ENCODE assay signal across 25 mouse cellular contexts in genomic region chr6:50418951-50419350, GRCm38 (mm10). TPM values are rescaled to one million over a fixed set of nuclear protein-coding genes. Genes with fewer than 3 reads are reported as not detected.
DNase-seq lines count a peak whose midpoint lies in the region; ATAC-seq lines count a peak whose summit lies in the region.
"Had no signal": no experiment of that assay in that cellular context is flagged by ENCODE, and none has a peak within 500 bp of the region (broad histone marks: within the 10 kb centered on the region; RNA-seq: fewer than 3 reads in every experiment).

No protein-coding gene starts in this region.

- no peak overlapping the region for H3K4me2 ChIP-seq in intestine, embryonic 16.5 days (ENCODE audit: low read depth, low read length)
- no peak overlapping the region for H3K4me2 ChIP-seq in kidney, embryonic 15.5 days
- no peak overlapping the region for H3K4me2 ChIP-seq in forebrain, embryonic 14.5 days (ENCODE audit: low read length)
- H3K4me2 ChIP-seq: embryonic facial prominence, embryonic 13.5 days; hindbrain, embryonic 14.5 days; lung, embryonic 15.5 days; midbrain, embryonic 11.5 days; neural tube, embryonic 13.5 days had no signal

- no peak overlapping the region for H3K9ac ChIP-seq in intestine, embryonic 16.5 days (ENCODE audit: low read depth, low read length)
- no peak overlapping the region for H3K9ac ChIP-seq in kidney, embryonic 15.5 days
- H3K9ac ChIP-seq in forebrain, embryonic 14.5 days (ENCODE audit: low read length): no peak overlapping the region
- H3K9ac ChIP-seq: embryonic facial prominence, embryonic 13.5 days; forebrain, postnatal 0 days; hindbrain, embryonic 14.5 days; lung, embryonic 15.5 days; neural tube, embryonic 13.5 days had no signal

- peak; percentile 38 for DNase-seq in kidney, adult 18-20 months
- peak; percentile 48 to 81 for DNase-seq in kidney, postnatal 25 days
- no peak for DNase-seq in left cerebral cortex, adult 8-10 months (ENCODE audit: low spot score in 2 of 2)
- DNase-seq in Muller cell, postnatal 12 days (ENCODE audit: inconsistent ontology term): no peak
- DNase-seq in ovary, postnatal 10 days (ENCODE audit: low spot score): no peak
- DNase-seq in forebrain, embryonic 14.5 days (ENCODE audit: low spot score): no peak
- DNase-seq: adrenal gland, postnatal 25 days; cerebellum, adult 11-12 months; cerebellum, adult 9-11 months; forebrain, postnatal 0 days; gastrocnemius, postnatal 10 days; liver; thymus, postnatal 4 days had no signal

- no peaks in the 10 kb centered on the region for H3K27me3 ChIP-seq in intestine, embryonic 16.5 days (replicated peaks; ENCODE audit: control insufficient read depth, insufficient read depth, low read length)
- H3K27me3 ChIP-seq in kidney, embryonic 15.5 days: no peaks in the 10 kb centered on the region
- no peaks in the 10 kb centered on the region for H3K27me3 ChIP-seq in forebrain, embryonic 14.5 days (replicated peaks; ENCODE audit: control insufficient read depth, insufficient read depth, low read length)
- H3K27me3 ChIP-seq: embryonic facial prominence, embryonic 13.5 days; lung, embryonic 15.5 days; neural tube, embryonic 13.5 days had no signal

- H3K27ac ChIP-seq in intestine, embryonic 16.5 days (ENCODE audit: low read length): no peak overlapping the region
- H3K27ac ChIP-seq in kidney, embryonic 15.5 days: peak overlapping the region; percentile 94
- no peak overlapping the region for H3K27ac ChIP-seq in forebrain, embryonic 14.5 days (ENCODE audit: low read depth, low read length)
- H3K27ac ChIP-seq: embryonic facial prominence, embryonic 13.5 days; forebrain, embryonic 10.5 days; heart, embryonic 10.5 days; hindbrain, embryonic 14.5 days; layer of hippocampus, adult 2 months; lung, embryonic 15.5 days; neural tube, embryonic 13.5 days had no signal

- 64% methylated on average over 4 of the region's 4 CpGs for WGBS in intestine, embryonic 16.5 days
- WGBS in kidney, embryonic 15.5 days: 60% methylated on average over 4 of the region's 4 CpGs
- 77% methylated on average over 4 of the region's 4 CpGs for WGBS in forebrain, embryonic 14.5 days

- H3K4me3 ChIP-seq in intestine, embryonic 16.5 days (ENCODE audit: low read length): no peak overlapping the region
- no peak overlapping the region for H3K4me3 ChIP-seq in kidney, embryonic 15.5 days (replicated peaks)
- no peak overlapping the region for H3K4me3 ChIP-seq in forebrain, embryonic 14.5 days (ENCODE audit: low read depth, low read length)
- H3K4me3 ChIP-seq: embryonic facial prominence, embryonic 13.5 days; forebrain, embryonic 10.5 days; heart, embryonic 10.5 days; layer of hippocampus, adult 2 months; lung, embryonic 15.5 days; neural tube, embryonic 13.5 days had no signal

- no peaks in the 10 kb centered on the region for H3K36me3 ChIP-seq in intestine, embryonic 16.5 days (ENCODE audit: control insufficient read depth, insufficient read depth, low read length)
- H3K36me3 ChIP-seq in kidney, embryonic 15.5 days: no peaks in the 10 kb centered on the region
- no peaks in the 10 kb centered on the region for H3K36me3 ChIP-seq in forebrain, embryonic 14.5 days (ENCODE audit: control insufficient read depth, insufficient read depth, low read length)
- H3K36me3 ChIP-seq: embryonic facial prominence, embryonic 13.5 days; forebrain, embryonic 10.5 days; lung, embryonic 15.5 days; neural tube, embryonic 13.5 days had no signal

- ATAC-seq in intestine, embryonic 16.5 days: peak; percentile 95
- no peak; the same call in 1 of the 2 replicates for ATAC-seq in kidney, embryonic 15.5 days (replicated peaks; ENCODE audit: low FRiP score)
- ATAC-seq in forebrain, embryonic 14.5 days: no peak
- ATAC-seq: CD4-positive, CD25-positive, alpha-beta regulatory T cell, adult 4 months; forebrain, postnatal 0 days; inflammation-experienced regulatory T-cells, adult 6 months had no signal

- H3K9me3 ChIP-seq in intestine, embryonic 16.5 days (ENCODE audit: control insufficient read depth, low read length): no peaks in the 10 kb centered on the region
- no peaks in the 10 kb centered on the region for H3K9me3 ChIP-seq in kidney, embryonic 15.5 days (replicated peaks)
- H3K9me3 ChIP-seq in forebrain, embryonic 14.5 days (replicated peaks; ENCODE audit: control insufficient read depth, low read length): no peaks in the 10 kb centered on the region
- H3K9me3 ChIP-seq: embryonic facial prominence, embryonic 13.5 days; forebrain, embryonic 10.5 days; heart, embryonic 10.5 days; lung, embryonic 15.5 days; neural tube, embryonic 13.5 days had no signal

- H3K4me1 ChIP-seq in intestine, embryonic 16.5 days (ENCODE audit: control insufficient read depth, insufficient read depth, low read length): peaks cover 14% of the 10 kb centered on the region
- H3K4me1 ChIP-seq in kidney, embryonic 15.5 days: peaks cover 40% of the 10 kb centered on the region
- 0 out of 2 replicates have a peak, but pooled peaks cover 3% of the 10 kb centered on the region for H3K4me1 ChIP-seq in forebrain, embryonic 14.5 days (ENCODE audit: control insufficient read depth, insufficient read depth, low read length)
- H3K4me1 ChIP-seq: lung, embryonic 15.5 days; neural tube, embryonic 13.5 days had no signal

RNA-seq across cellular contexts. Expression of gene Osbpl3, which starts 37.0 kb away (rescaled TPM):
- polyA plus RNA-seq in intestine, embryonic 16.5 days (2015; fragmentation: Nextera tagmentation; extraction: Ambion mirVana): 7.0 and 9.0 TPM in 2 replicates
- polyA plus RNA-seq in kidney, embryonic 15.5 days (2015; fragmentation: Nextera tagmentation; extraction: Ambion mirVana): 15.7 and 16.7 TPM in 2 replicates
- 10 to 100 TPM; 31.7 to 34.6 (median 33.9) TPM for total RNA-seq in left cerebral cortex, adult 8-10 months (2022)
- polyA plus RNA-seq in forebrain, embryonic 14.5 days (2014; fragmentation: Nextera tagmentation; extraction: Ambion mirVana): 2.8 and 3.5 TPM in 2 replicates

Comparison
In these comparisons a context has a peak if more than half of its experiments do, and no peak if none do; other contexts are left out.
1. DNase-seq: peak in kidney, adult 18-20 months (single experiment) and kidney, postnatal 25 days (2 of 2); none in left cerebral cortex, adult 8-10 months (0 of 2), Muller cell, postnatal 12 days (single experiment), ovary, postnatal 10 days (single experiment) and forebrain, embryonic 14.5 days (single experiment).